Mouse (Mus musculus) c-Kit-negative CD71-positive TER-119-positive erythroid progenitor cells, embryonic 14.5 days (primary cell): ENCODE measurements around the gene Slc5a8.

Source experiments
- DNase-seq: peaks from one replicate; pipeline ENCODE4 v3.0.0-alpha.2; 2013; ENCODE audit warnings: low read depth, low spot score

Slc5a8 gene

GRCm38 (mm10) chr10:88885632-88886090 lies at the start of gene Slc5a8:
Gene Slc5a8 (plus strand): TSS chr10:88885992.
- no peak for DNase-seq

GRCm38 (mm10) chr10:88848876-88849476 lies 36.8 kb upstream of the Slc5a8 start:
- no peak for DNase-seq

- DNase-seq, result no peak
Measured at GRCm38 (mm10) chr10:88849976-88850375, 35.8 kb upstream of the Slc5a8 start.

GRCm38 (mm10) chr10:88853326-88853725 lies 32.5 kb upstream of the Slc5a8 start:
- DNase-seq, result no peak

GRCm38 (mm10) chr10:88860911-88861310 lies 24.9 kb upstream of the Slc5a8 start:
- DNase-seq, result no peak

GRCm38 (mm10) chr10:88861416-88861815 lies 24.4 kb upstream of the Slc5a8 start:
- no peak for DNase-seq

- DNase-seq, result no peak
Measured at GRCm38 (mm10) chr10:88862293-88862692, 23.5 kb upstream of the Slc5a8 start.

- DNase-seq, result no peak
Measured at GRCm38 (mm10) chr10:88866017-88866416, 19.8 kb upstream of the Slc5a8 start.

GRCm38 (mm10) chr10:88874870-88875269 lies 10.9 kb upstream of the Slc5a8 start:
- DNase-seq, result no peak

- DNase-seq, result no peak
Measured at GRCm38 (mm10) chr10:88877421-88877820, 8.4 kb upstream of the Slc5a8 start.

GRCm38 (mm10) chr10:88883721-88884120 lies 2.1 kb upstream of the Slc5a8 start:
- DNase-seq, result no peak

GRCm38 (mm10) chr10:88884836-88885235 lies 956 bp upstream of the Slc5a8 start:
- DNase-seq, result no peak

- no peak for DNase-seq
Measured at GRCm38 (mm10) chr10:88886114-88886513, 322 bp downstream of the Slc5a8 start.

GRCm38 (mm10) chr10:88888376-88888775 lies 2.6 kb downstream of the Slc5a8 start:
- no peak for DNase-seq

GRCm38 (mm10) chr10:88891410-88891809 lies 5.6 kb downstream of the Slc5a8 start:
- DNase-seq, result no peak

- no peak for DNase-seq
Measured at GRCm38 (mm10) chr10:88892560-88893087, 6.8 kb downstream of the Slc5a8 start.

GRCm38 (mm10) chr10:88897032-88897431 lies 11.2 kb downstream of the Slc5a8 start:
- no peak for DNase-seq

- DNase-seq, result no peak
Measured at GRCm38 (mm10) chr10:88949649-88950296, 64.0 kb downstream of the Slc5a8 start.

- no peak for DNase-seq
Measured at GRCm38 (mm10) chr10:88950297-88950653, 64.5 kb downstream of the Slc5a8 start.

- DNase-seq, result no peak
Measured at GRCm38 (mm10) chr10:88960791-88961190, 75.0 kb downstream of the Slc5a8 start.

GRCm38 (mm10) chr10:88968586-88968985 lies 82.8 kb downstream of the Slc5a8 start:
- DNase-seq, result no peak

- no peak for DNase-seq
Measured at GRCm38 (mm10) chr10:88970951-88971725, 85.3 kb downstream of the Slc5a8 start.
